Mouse (Mus musculus) E14TG2a.4 (cell line): ENCODE results near the gene Slc35g3.

ENCODE experiments used
- CTCF ChIP-seq: conservative IDR thresholded peaks from 2 replicates; pipeline ENCODE4 v1.5.1; 2014; ENCODE audit warnings: low read length
- NANOG ChIP-seq: IDR thresholded peaks from 2 replicates; pipeline ENCODE4 v1.6.1; 2014; ENCODE audit warnings: borderline replicate concordance, low read length, mixed read lengths
- POU5F1 ChIP-seq: IDR thresholded peaks from 2 replicates; pipeline ENCODE4 v1.6.1; 2014; ENCODE audit warnings: low read length, borderline replicate concordance

- TF ChIP-seq CTCF, result no peak
- TF ChIP-seq POU5F1, result peak; percentile 64; the same call in 1 of the 2 replicates
- TF ChIP-seq NANOG, result no peak
Observed at GRCm38 (mm10) chr11:69758971-69759721, 2.6 kb downstream of the Slc35g3 start.
